Mouse (Mus musculus): ENCODE measurements around the gene Cfap97d2.

- no peak for TF ChIP-seq EP300 (IDR thresholded peaks at IDR 0.05; ENCODE audit: low read depth in 1 of 2, low read length in 2 of 2)
- TF ChIP-seq SMC3 (IDR thresholded peaks at IDR 0.05; ENCODE audit: low read depth, low read length): no peak
- no peak for TF ChIP-seq POLR2A (IDR thresholded peaks at IDR 0.05; ENCODE audit: control insufficient read depth in 1 of 2, insufficient read depth in 1 of 2, low read depth in 1 of 2, low read length in 2 of 2, poor library complexity in 1 of 2)
- TF ChIP-seq CTCF (IDR thresholded peaks at IDR 0.05 in 2 of 3, conservative IDR thresholded peaks at IDR 0.05 in 1 of 3; ENCODE audit: control insufficient read depth in 1 of 3, insufficient read depth in 1 of 3, low read depth in 2 of 3, low read length in 3 of 3, poor library complexity in 1 of 3, severe bottlenecking in 1 of 3): no peak
- no peak for TF ChIP-seq HCFC1 (IDR thresholded peaks at IDR 0.05; ENCODE audit: low read depth, low read length)
- no peak for TF ChIP-seq E2F4 (IDR thresholded peaks at IDR 0.05; ENCODE audit: borderline replicate concordance, low read depth, low read length)
Measured at GRCm38 (mm10) chr8:13657479-13657878, 48.2 kb upstream of the Cfap97d2 start.

Measured in MEL (cell line).